Mouse (Mus musculus) midbrain, embryonic 15.5 days (tissue): ENCODE results near the gene Rdh13. TPM values are rescaled to one million over a fixed set of nuclear protein-coding genes. Genes with fewer than 3 reads are reported as not detected.
A peak's percentile ranks its signal among the peaks of the same experiment; 100 is the strongest.

Source experiments
- ATAC-seq: fragments of 200-750 bp; cut with Nextera tagmentation; replicated peaks from 2 replicates; pipeline ENCODE4 v1.8.0; 2017; ENCODE audit warnings: moderate TSS enrichment
- H3K27ac ChIP-seq: fragments of 300-500 bp; sonication (generic); 2 replicates; pipeline ENCODE4 v1.5.1; 2015; ENCODE audit warnings: mild to moderate bottlenecking, inconsistent platforms
- H3K27me3 ChIP-seq: fragments of 300-500 bp; sonication (generic); replicated peaks from 2 replicates; pipeline ENCODE4 v1.6.1; 2015; ENCODE audit warnings: inconsistent platforms
- H3K36me3 ChIP-seq: fragments of 300-500 bp; sonication (generic); replicated peaks from 2 replicates; pipeline ENCODE4 v1.6.1; 2015; ENCODE audit warnings: inconsistent platforms
- H3K4me1 ChIP-seq: fragments of 300-500 bp; sonication (generic); 2 replicates; pipeline ENCODE4 v1.6.1; 2015; ENCODE audit warnings: inconsistent platforms
- H3K4me2 ChIP-seq: fragments of 300-500 bp; sonication (generic); 2 replicates; pipeline ENCODE4 v1.6.1; 2015; ENCODE audit warnings: inconsistent platforms, mild to moderate bottlenecking, moderate library complexity
- H3K4me3 ChIP-seq: fragments of 300-500 bp; sonication (generic); 2 replicates; pipeline ENCODE4 v1.5.1; 2015; ENCODE audit warnings: mild to moderate bottlenecking, inconsistent platforms
- H3K9ac ChIP-seq: fragments of 300-500 bp; sonication (generic); 2 replicates; pipeline ENCODE4 v1.6.1; 2015; ENCODE audit warnings: mild to moderate bottlenecking, inconsistent platforms
- H3K9me3 ChIP-seq: fragments of 300-500 bp; sonication (generic); 2 replicates; pipeline ENCODE4 v1.6.1; 2016; ENCODE audit warnings: inconsistent platforms
- WGBS: fragments of 180-500 bp; shearing (Covaris S2); methylation state at CpG from one replicate; pipeline ENCODE4 v1.1.7; 2015; ENCODE audit warnings: mixed read lengths; 5-methylcytosine and 5-hydroxymethylcytosine counted together
- polyA plus RNA-seq: library from polyadenylated mRNA; unstranded; fragments of >200 nt; fragmentation: Nextera tagmentation; extraction: Ambion mirVana; gene quantifications from 2 replicates; pipeline ENCODE4 v1.2.1, GENCODE M21; 2015

Rdh13 gene
- polyA plus RNA-seq: 44.4 and 46.5 TPM in 2 replicates

- WGBS: 0% methylated on average over 34 of the region's 35 CpGs
- H3K4me1 ChIP-seq: peaks cover 7% of the 10 kb centered on the region
- peak within 1 kb of the TSS; percentile 83 for H3K27ac ChIP-seq
- no peaks in the 10 kb centered on the region for H3K9me3 ChIP-seq
- H3K27me3 ChIP-seq: no peaks in the 10 kb centered on the region
- peak; percentile 96 for ATAC-seq
- H3K36me3 ChIP-seq: peaks cover 16% of the 10 kb centered on the region
- peak within 1 kb of the TSS; percentile 76 for H3K9ac ChIP-seq
- H3K4me2 ChIP-seq: peak within 1 kb of the TSS; percentile 75
- H3K4me3 ChIP-seq: peak within 1 kb of the TSS; percentile 87
Measured at GRCm38 (mm10) chr7:4445216-4445791, at the start of gene Rdh13. Rdh13 (minus strand) TSS chr7:4445649.

- 90% methylated on average over 1 of the region's 1 CpGs for WGBS
- Histone ChIP-seq H3K36me3 (peaks cover 6% of the 10 kb centered on the region; the same call in 1 of the 2 replicates), H3K27me3 (no peaks in the 10 kb centered on the region), H3K4me2 (no peak overlapping the region), H3K9ac (no peak overlapping the region), H3K9me3 (no peaks in the 10 kb centered on the region), H3K4me1 (peaks cover 18% of the 10 kb centered on the region), H3K4me3 (no peak overlapping the region), H3K27ac (no peak overlapping the region)
- no peak for ATAC-seq
Measured at GRCm38 (mm10) chr7:4493991-4494390, 48.5 kb upstream of the Rdh13 start.

- WGBS: 93% methylated on average over 13 of the region's 13 CpGs
- no peak overlapping the region for H3K4me3 ChIP-seq
- no peak for ATAC-seq
Measured at GRCm38 (mm10) chr7:4492284-4493224, 47.1 kb upstream of the Rdh13 start.

GRCm38 (mm10) chr7:4491308-4491707 is 45.9 kb upstream of the Rdh13 start:
- WGBS: 88% methylated on average over 6 of the region's 6 CpGs
- Histone ChIP-seq H3K9ac (no peak overlapping the region), H3K27me3 (no peaks in the 10 kb centered on the region), H3K4me1 (no peaks in the 10 kb centered on the region), H3K27ac (no peak overlapping the region), H3K4me2 (no peak overlapping the region), H3K36me3 (peaks cover 6% of the 10 kb centered on the region; the same call in 1 of the 2 replicates), H3K9me3 (no peaks in the 10 kb centered on the region), H3K4me3 (no peak overlapping the region)
- ATAC-seq: no peak

More at GRCm38 (mm10) chr7:4492284-4493224, 47.1 kb upstream of the Rdh13 start:
- Histone ChIP-seq H3K9ac (no peak overlapping the region), H3K9me3 (no peaks in the 10 kb centered on the region), H3K27me3 (no peaks in the 10 kb centered on the region), H3K4me2 (no peak overlapping the region), H3K36me3 (peaks cover 6% of the 10 kb centered on the region; the same call in 1 of the 2 replicates), H3K4me1 (peaks cover 4% of the 10 kb centered on the region), H3K27ac (no peak overlapping the region)

- H3K27me3 ChIP-seq: no peaks in the 10 kb centered on the region; the same call in 1 of the 2 replicates
- no peaks in the 10 kb centered on the region for H3K9me3 ChIP-seq
- ATAC-seq: no peak
- H3K4me2 ChIP-seq: no peak overlapping the region
- WGBS: 92% methylated on average over 12 of the region's 12 CpGs
- no peak overlapping the region for H3K9ac ChIP-seq
- H3K4me3 ChIP-seq: no peak overlapping the region
- H3K36me3 ChIP-seq: peaks cover 36% of the 10 kb centered on the region
- no peak overlapping the region for H3K27ac ChIP-seq
- H3K4me1 ChIP-seq: peaks cover 18% of the 10 kb centered on the region
Measured at GRCm38 (mm10) chr7:4482281-4482680, 36.8 kb upstream of the Rdh13 start.

- Histone ChIP-seq H3K27me3 (peaks cover 14% of the 10 kb centered on the region), H3K4me3 (no peak overlapping the region), H3K9ac (no peak overlapping the region), H3K4me2 (no peak overlapping the region), H3K27ac (no peak overlapping the region), H3K4me1 (peaks cover 18% of the 10 kb centered on the region), H3K36me3 (peaks cover 31% of the 10 kb centered on the region), H3K9me3 (no peaks in the 10 kb centered on the region)
- WGBS: 27% methylated on average over 6 of the region's 6 CpGs
- no peak for ATAC-seq
Measured at GRCm38 (mm10) chr7:4479674-4480073, 34.2 kb upstream of the Rdh13 start.

- H3K4me3 ChIP-seq: peak overlapping the region; percentile 44
- peaks cover 20% of the 10 kb centered on the region for H3K27me3 ChIP-seq
- H3K9me3 ChIP-seq: no peaks in the 10 kb centered on the region
- peaks cover 18% of the 10 kb centered on the region for H3K4me1 ChIP-seq
- peaks cover 23% of the 10 kb centered on the region for H3K36me3 ChIP-seq
- H3K27ac ChIP-seq: peak overlapping the region; percentile 60; the same call in 1 of the 2 replicates
- 3% methylated on average over 16 of the region's 16 CpGs for WGBS
- H3K9ac ChIP-seq: peak overlapping the region; percentile 43
- peak; percentile 15 for ATAC-seq
- H3K4me2 ChIP-seq: peak overlapping the region; percentile 86
Measured at GRCm38 (mm10) chr7:4478796-4479291, 33.4 kb upstream of the Rdh13 start.

GRCm38 (mm10) chr7:4478021-4478795 is 32.8 kb upstream of the Rdh13 start:
- WGBS: under 1% methylated on average over 39 of the region's 39 CpGs
- Histone ChIP-seq H3K27me3 (peaks cover 26% of the 10 kb centered on the region), H3K4me3 (peak overlapping the region; percentile 44), H3K36me3 (peaks cover 17% of the 10 kb centered on the region; the same call in 1 of the 2 replicates), H3K4me2 (peak overlapping the region; percentile 86), H3K9me3 (no peaks in the 10 kb centered on the region), H3K27ac (peak overlapping the region; percentile 60), H3K9ac (peak overlapping the region; percentile 43), H3K4me1 (peaks cover 18% of the 10 kb centered on the region)
- peak; percentile 94 for ATAC-seq

- WGBS: 6% methylated on average over 19 of the region's 19 CpGs
- Histone ChIP-seq H3K9me3 (no peaks in the 10 kb centered on the region), H3K4me3 (no peak overlapping the region), H3K27ac (no peak overlapping the region), H3K4me1 (peaks cover 28% of the 10 kb centered on the region), H3K36me3 (no peaks in the 10 kb centered on the region), H3K9ac (no peak overlapping the region), H3K27me3 (peaks cover 46% of the 10 kb centered on the region), H3K4me2 (no peak overlapping the region)
- no peak for ATAC-seq
Measured at GRCm38 (mm10) chr7:4473940-4474339, 28.5 kb upstream of the Rdh13 start.

GRCm38 (mm10) chr7:4471179-4471555 is 25.7 kb upstream of the Rdh13 start:
- no peaks in the 10 kb centered on the region for H3K36me3 ChIP-seq
- H3K27ac ChIP-seq: no peak overlapping the region
- H3K9me3 ChIP-seq: no peaks in the 10 kb centered on the region
- peaks cover 14% of the 10 kb centered on the region for H3K4me1 ChIP-seq
- peak overlapping the region; percentile 67 for H3K4me2 ChIP-seq
- H3K27me3 ChIP-seq: peaks cover 42% of the 10 kb centered on the region
- H3K9ac ChIP-seq: peak overlapping the region; percentile 41
- WGBS: 1% methylated on average over 24 of the region's 24 CpGs
- peak overlapping the region; percentile 48 for H3K4me3 ChIP-seq
- ATAC-seq: peak; percentile 89

- Histone ChIP-seq H3K27ac (0 out of 2 replicates have a peak overlapping the region, but pooled peaks have one; percentile 0), H3K4me2 (peak overlapping the region; percentile 67), H3K4me1 (peaks cover 14% of the 10 kb centered on the region), H3K36me3 (no peaks in the 10 kb centered on the region), H3K4me3 (peak overlapping the region; percentile 48), H3K9ac (peak overlapping the region; percentile 41), H3K27me3 (peaks cover 38% of the 10 kb centered on the region), H3K9me3 (no peaks in the 10 kb centered on the region)
- WGBS: 1% methylated on average over 34 of the region's 35 CpGs
- peak; percentile 65 for ATAC-seq
Measured at GRCm38 (mm10) chr7:4470275-4471178, 25.1 kb upstream of the Rdh13 start.
